Mouse (Mus musculus): ENCODE data around the gene Sft2d1. TPM values are rescaled to one million over a fixed set of nuclear protein-coding genes. Genes with fewer than 3 reads are reported as not detected.
"Not testable (repeated sequence)": the region's sequence is repeated elsewhere in the genome, so short reads cannot be mapped to it uniquely, and the experiment has no call there.

Gene Sft2d1
- polyA plus RNA-seq, 1 experiment: 34.6 TPM

DNA sequence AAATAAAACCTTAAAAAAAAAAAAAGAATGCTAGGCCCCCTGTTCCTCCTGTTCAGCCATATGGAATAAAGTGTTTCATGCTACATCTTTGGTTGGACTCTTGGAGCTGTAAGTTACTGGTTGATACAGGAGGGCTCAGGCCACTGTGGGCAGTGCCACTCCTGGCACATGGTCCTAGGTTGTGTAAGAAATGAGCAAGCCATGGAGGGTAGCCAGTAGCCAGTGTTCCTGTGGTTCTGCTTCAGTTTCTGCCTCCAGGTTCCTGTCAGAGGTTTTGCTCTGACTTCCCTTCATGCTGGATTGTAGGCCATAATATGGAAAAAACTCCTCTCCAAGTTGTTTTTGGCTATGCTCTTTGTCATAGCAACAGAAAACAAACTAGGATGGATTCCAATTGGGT is 20.2 kb upstream of the Sft2d1 start:
- Histone ChIP-seq H3K4me3 (ENCODE audit: insufficient read depth, low read depth, low read length) (no peak overlapping the region), H3K27ac (replicated peaks; ENCODE audit: low read depth, low read length) (peak overlapping the region; percentile 72), H3K4me1 (ENCODE audit: control insufficient read depth, insufficient read depth, insufficient read length, low read length) (peaks cover 3% of the 10 kb centered on the region; the same call in 1 of the 2 replicates)

DNA sequence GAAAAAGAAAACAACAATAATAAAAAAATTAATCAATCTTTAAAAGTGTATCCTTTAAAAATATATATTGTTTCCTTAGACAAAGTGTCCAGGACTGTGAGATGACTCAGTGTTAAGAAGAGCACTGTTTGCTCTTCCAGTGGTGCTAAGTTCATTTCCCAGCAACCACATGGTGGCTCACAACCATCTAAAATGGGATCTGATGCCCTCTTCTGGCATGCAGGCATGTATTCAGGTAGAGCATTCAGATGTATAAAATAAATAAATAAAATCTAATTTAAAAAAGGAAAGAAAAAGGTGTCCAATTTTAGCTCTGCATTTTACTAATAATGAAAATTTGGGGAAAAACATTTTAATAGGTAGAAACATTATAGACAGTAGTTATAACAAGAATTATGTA is 15.1 kb upstream of the Sft2d1 start:
- H3K4me3 ChIP-seq (ENCODE audit: insufficient read depth, low read depth, low read length): no peak overlapping the region
- no peak overlapping the region for H3K27ac ChIP-seq (replicated peaks; ENCODE audit: low read depth, low read length)
- H3K4me1 ChIP-seq (ENCODE audit: control insufficient read depth, insufficient read depth, insufficient read length, low read length): peaks cover 11% of the 10 kb centered on the region

GRCm38 (mm10) chr17:8296313-8296844 is 14.5 kb upstream of the Sft2d1 start:
- Histone ChIP-seq H3K27ac (replicated peaks; ENCODE audit: low read depth, low read length) (0 out of 2 replicates have a peak overlapping the region, but pooled peaks have one; percentile 36), H3K4me3 (ENCODE audit: insufficient read depth, low read depth, low read length) (no peak overlapping the region), H3K4me1 (ENCODE audit: control insufficient read depth, insufficient read depth, insufficient read length, low read length) (peaks cover 8% of the 10 kb centered on the region)

GRCm38 (mm10) chr17:8297746-8298145 is 13.2 kb upstream of the Sft2d1 start:
- H3K27ac ChIP-seq (replicated peaks; ENCODE audit: low read depth, low read length): peak overlapping the region; percentile 65
- H3K4me3 ChIP-seq (ENCODE audit: insufficient read depth, low read depth, low read length): no peak overlapping the region
- H3K4me1 ChIP-seq (ENCODE audit: control insufficient read depth, insufficient read depth, insufficient read length, low read length): peaks cover 8% of the 10 kb centered on the region

DNA sequence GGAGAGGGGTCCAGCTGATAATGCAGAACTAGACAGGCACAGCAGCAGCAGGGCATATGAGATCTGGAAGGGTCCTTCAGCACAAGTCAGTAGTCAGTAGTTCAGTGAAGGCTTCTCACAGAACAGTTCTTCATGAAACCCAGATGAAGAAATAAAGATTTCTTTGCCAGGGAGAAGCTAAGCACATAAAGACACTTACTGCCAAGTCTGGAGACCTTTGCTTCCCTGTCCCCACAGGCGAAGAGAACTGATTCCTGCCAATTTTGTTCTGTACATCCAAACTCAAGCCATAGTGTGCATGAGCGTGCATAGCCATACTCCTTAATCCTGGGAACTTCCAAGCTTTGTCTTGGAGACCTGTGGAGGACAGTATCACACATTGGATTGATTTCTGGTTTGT is 12.6 kb upstream of the Sft2d1 start:
- Histone ChIP-seq H3K27ac (replicated peaks; ENCODE audit: low read depth, low read length) (peak overlapping the region; percentile 65), H3K4me1 (ENCODE audit: control insufficient read depth, insufficient read depth, insufficient read length, low read length) (peaks cover 8% of the 10 kb centered on the region), H3K4me3 (ENCODE audit: insufficient read depth, low read depth, low read length) (no peak overlapping the region)

DNA sequence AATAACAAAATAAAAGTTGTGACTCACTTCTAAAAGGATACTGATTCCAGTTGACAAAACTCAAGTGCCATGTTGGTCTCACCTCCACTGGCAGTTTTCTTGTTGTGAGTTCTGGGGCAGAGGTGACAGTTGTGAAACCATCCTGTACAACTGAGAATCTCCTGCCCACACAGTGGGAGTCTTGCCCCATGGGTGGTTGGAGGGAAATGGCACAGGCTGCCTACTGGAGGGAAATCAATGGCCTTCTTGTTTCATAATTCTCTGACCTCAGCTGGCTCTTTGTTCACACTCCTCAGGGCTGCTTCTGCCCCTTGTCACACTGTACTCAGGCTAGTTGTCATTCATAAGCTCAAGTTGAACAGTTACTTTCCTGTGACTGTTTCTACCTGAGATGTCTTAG is 11.4 kb upstream of the Sft2d1 start:
- Histone ChIP-seq H3K4me1 (ENCODE audit: control insufficient read depth, insufficient read depth, insufficient read length, low read length) (peaks cover 8% of the 10 kb centered on the region), H3K4me3 (ENCODE audit: insufficient read depth, low read depth, low read length) (no peak overlapping the region)

GRCm38 (mm10) chr17:8301515-8301914 is 9.4 kb upstream of the Sft2d1 start:
- H3K4me1 ChIP-seq (ENCODE audit: control insufficient read depth, insufficient read depth, insufficient read length, low read length): peaks cover 20% of the 10 kb centered on the region
- peak overlapping the region; percentile 26; the same call in 1 of the 2 replicates for H3K27ac ChIP-seq (replicated peaks; ENCODE audit: low read depth, low read length)
- H3K4me3 ChIP-seq (ENCODE audit: insufficient read depth, low read depth, low read length): no peak overlapping the region

More for the DNA sequence above, 11.4 kb upstream of the Sft2d1 start:
- peak overlapping the region; percentile 96 for H3K27ac ChIP-seq (replicated peaks; ENCODE audit: low read depth, low read length)

- H3K27ac ChIP-seq (replicated peaks; ENCODE audit: low read depth, low read length): no peak overlapping the region
- peaks cover 20% of the 10 kb centered on the region for H3K4me1 ChIP-seq (ENCODE audit: control insufficient read depth, insufficient read depth, insufficient read length, low read length)
- no peak overlapping the region for H3K4me3 ChIP-seq (ENCODE audit: insufficient read depth, low read depth, low read length)
Measured at GRCm38 (mm10) chr17:8302772-8303438, 8.0 kb upstream of the Sft2d1 start.

DNA sequence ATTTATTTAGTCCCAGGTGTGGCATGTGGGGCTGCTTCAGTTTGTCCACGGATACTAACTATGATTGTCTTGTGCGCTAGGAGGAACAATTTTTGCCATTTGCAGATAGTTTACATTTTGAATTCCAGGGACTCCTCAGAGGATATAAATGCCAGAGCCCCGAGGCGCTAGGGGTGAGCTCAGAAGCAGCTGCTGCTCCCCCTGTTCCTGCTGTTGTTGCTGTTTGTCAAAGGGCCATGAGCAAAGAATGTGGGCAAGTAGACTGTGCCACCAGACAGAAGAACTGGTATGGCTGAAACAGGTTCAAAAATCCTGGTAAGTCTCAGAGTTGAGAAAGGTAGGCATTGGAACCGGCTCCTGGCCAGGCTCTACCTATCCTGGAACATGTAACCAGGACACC is 7.2 kb upstream of the Sft2d1 start:
- H3K4me1 ChIP-seq (ENCODE audit: control insufficient read depth, insufficient read depth, insufficient read length, low read length): peaks cover 20% of the 10 kb centered on the region
- no peak overlapping the region for H3K4me3 ChIP-seq (ENCODE audit: insufficient read depth, low read depth, low read length)
- no peak overlapping the region for H3K27ac ChIP-seq (replicated peaks; ENCODE audit: low read depth, low read length)

DNA sequence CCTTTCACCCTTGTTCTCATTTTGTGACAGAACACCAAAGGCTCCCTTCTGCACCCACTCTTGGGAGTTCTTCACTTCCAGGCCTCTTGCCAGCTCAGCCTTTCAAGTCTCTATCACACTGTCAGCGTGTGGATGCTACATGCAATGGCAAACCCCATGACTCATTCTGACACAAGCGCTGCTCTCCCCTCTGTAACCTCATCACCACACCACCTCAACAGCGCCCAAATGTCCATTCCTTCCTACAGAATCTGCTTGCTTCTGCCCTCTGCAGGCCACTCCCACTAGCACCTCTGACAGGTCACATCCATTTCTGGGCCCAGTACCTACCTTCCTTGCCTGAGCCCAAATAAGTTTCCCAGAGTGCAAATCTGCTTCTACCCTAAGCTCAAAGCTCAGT is 5.1 kb upstream of the Sft2d1 start:
- no peak overlapping the region for H3K4me3 ChIP-seq (ENCODE audit: insufficient read depth, low read depth, low read length)
- peaks cover 12% of the 10 kb centered on the region for H3K4me1 ChIP-seq (ENCODE audit: control insufficient read depth, insufficient read depth, insufficient read length, low read length)
- peak overlapping the region; percentile 61 for H3K27ac ChIP-seq (replicated peaks; ENCODE audit: low read depth, low read length)

GRCm38 (mm10) chr17:8311751-8312150 is 849 bp downstream of the Sft2d1 start:
- H3K4me3 ChIP-seq (ENCODE audit: insufficient read depth, low read depth, low read length): peak overlapping the region; percentile 93
- peaks cover 11% of the 10 kb centered on the region for H3K4me1 ChIP-seq (ENCODE audit: control insufficient read depth, insufficient read depth, insufficient read length, low read length)
- peak overlapping the region; percentile 27; the same call in 1 of the 2 replicates for H3K27ac ChIP-seq (replicated peaks; ENCODE audit: low read depth, low read length)

DNA sequence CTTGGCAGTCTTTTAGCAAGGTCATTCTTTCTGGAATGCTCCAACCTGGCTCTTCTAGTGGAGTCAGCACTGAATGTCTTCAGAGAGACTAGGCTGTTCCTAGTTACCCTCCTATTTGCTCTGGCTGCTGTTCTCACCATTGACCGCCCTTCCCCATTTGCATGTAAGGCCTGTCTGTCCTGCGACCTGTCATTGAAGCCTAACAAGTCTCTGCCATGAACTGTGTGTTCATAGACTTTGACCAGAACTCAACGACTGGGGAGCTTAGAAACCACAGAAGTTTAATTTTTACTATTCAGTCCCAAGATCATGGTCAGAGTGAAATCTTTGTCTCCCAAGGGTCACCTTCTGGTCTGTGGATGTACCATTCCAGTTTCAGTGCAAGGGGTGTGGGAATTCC is 3.1 kb downstream of the Sft2d1 start:
- H3K4me1 ChIP-seq (ENCODE audit: control insufficient read depth, insufficient read depth, insufficient read length, low read length): peaks cover 11% of the 10 kb centered on the region
- H3K4me3 ChIP-seq (ENCODE audit: insufficient read depth, low read depth, low read length): no peak overlapping the region
- no peak overlapping the region for H3K27ac ChIP-seq (replicated peaks; ENCODE audit: low read depth, low read length)

GRCm38 (mm10) chr17:8316251-8316650 is 5.3 kb downstream of the Sft2d1 start:
- Histone ChIP-seq H3K4me1 (ENCODE audit: control insufficient read depth, insufficient read depth, insufficient read length, low read length) (peaks cover 11% of the 10 kb centered on the region), H3K27ac (replicated peaks; ENCODE audit: low read depth, low read length) (no peak overlapping the region), H3K4me3 (ENCODE audit: insufficient read depth, low read depth, low read length) (no peak overlapping the region)

DNA sequence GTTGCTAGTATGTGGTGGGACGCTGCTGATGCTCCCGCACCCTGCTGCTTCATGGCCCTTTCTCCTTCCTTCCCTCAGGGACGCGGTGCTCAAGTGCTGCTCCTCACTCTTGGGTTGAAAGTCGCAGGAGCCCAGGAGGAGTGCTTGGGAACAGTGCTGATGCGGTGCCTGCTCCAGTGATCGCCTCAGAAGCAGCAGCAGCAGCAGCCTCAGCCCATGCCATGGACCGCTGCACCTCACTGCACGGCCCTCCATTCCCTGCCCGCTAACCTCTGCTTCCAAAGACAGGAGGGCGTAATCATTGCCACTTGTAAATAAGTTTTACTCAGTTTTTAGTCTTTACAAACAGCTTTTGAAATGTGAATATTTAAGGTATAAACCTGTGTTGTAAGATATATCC is 16.0 kb downstream of the Sft2d1 start:
- not testable (repeated sequence) for H3K27ac ChIP-seq (replicated peaks; ENCODE audit: low read depth, low read length); H3K4me1 ChIP-seq (ENCODE audit: control insufficient read depth, insufficient read depth, insufficient read length, low read length); H3K4me3 ChIP-seq (ENCODE audit: insufficient read depth, low read depth, low read length)

GRCm38 (mm10) chr17:8328511-8329174 is 17.7 kb downstream of the Sft2d1 start:
- Histone ChIP-seq H3K4me1 (ENCODE audit: control insufficient read depth, insufficient read depth, insufficient read length, low read length) (no peaks in the 10 kb centered on the region), H3K27ac (replicated peaks; ENCODE audit: low read depth, low read length) (no peak overlapping the region), H3K4me3 (ENCODE audit: insufficient read depth, low read depth, low read length) (no peak overlapping the region)

GRCm38 (mm10) chr17:8330602-8331001 is 19.7 kb downstream of the Sft2d1 start:
- Histone ChIP-seq H3K4me3 (ENCODE audit: insufficient read depth, low read depth, low read length) (no peak overlapping the region), H3K4me1 (ENCODE audit: control insufficient read depth, insufficient read depth, insufficient read length, low read length) (no peaks in the 10 kb centered on the region), H3K27ac (replicated peaks; ENCODE audit: low read depth, low read length) (no peak overlapping the region)

All from brown adipose tissue, adult 24 weeks (tissue).